Mouse (Mus musculus) kidney, embryonic 16.5 days (tissue): ENCODE data around the gene Cd81. TPM values are rescaled to one million over a fixed set of nuclear protein-coding genes. Genes with fewer than 3 reads are reported as not detected.

ENCODE experiments used
- ATAC-seq: fragments of 200-750 bp; cut with Nextera tagmentation; 2 replicates; pipeline ENCODE4 v1.8.0; 2017; ENCODE audit warnings: moderate TSS enrichment; ENCODE audit not compliant: low FRiP score, low TSS enrichment
- H3K27ac ChIP-seq: fragments of 300-500 bp; sonication (generic); 2 replicates; pipeline ENCODE4 v1.5.1; 2014; ENCODE audit warnings: low read length
- H3K27me3 ChIP-seq: fragments of 300-500 bp; sonication (generic); 2 replicates; pipeline ENCODE4 v1.6.1; 2014; ENCODE audit warnings: low read length, control low read depth, mixed read lengths; ENCODE audit not compliant: insufficient read depth
- H3K36me3 ChIP-seq: fragments of 300-500 bp; sonication (generic); 2 replicates; pipeline ENCODE4 v1.6.1; 2014; ENCODE audit warnings: low read length, control low read depth, mixed read lengths; ENCODE audit not compliant: insufficient read depth
- H3K4me1 ChIP-seq: fragments of 300-500 bp; sonication (generic); 2 replicates; pipeline ENCODE4 v1.6.1; 2014; ENCODE audit warnings: low read length, control low read depth, mixed read lengths; ENCODE audit not compliant: insufficient read depth
- H3K4me2 ChIP-seq: fragments of 300-500 bp; sonication (generic); replicated peaks from 2 replicates; pipeline ENCODE4 v1.6.1; 2014; ENCODE audit warnings: low read depth, low read length
- H3K4me3 ChIP-seq: fragments of 300-500 bp; sonication (generic); 2 replicates; pipeline ENCODE4 v1.5.1; 2014; ENCODE audit warnings: mild to moderate bottlenecking, low read length
- H3K9ac ChIP-seq: fragments of 300-500 bp; sonication (generic); replicated peaks from 2 replicates; pipeline ENCODE4 v1.6.1; 2014; ENCODE audit warnings: low read length
- H3K9me3 ChIP-seq: fragments of 300-500 bp; sonication (generic); 2 replicates; pipeline ENCODE4 v1.6.1; 2016; ENCODE audit warnings: low read length, control low read depth
- WGBS: fragments of 180-500 bp; shearing (Covaris S2); extraction: QIAGEN DNeasy Blood & Tissue Kit; methylation state at CpG from one replicate; pipeline ENCODE4 v1.1.7; 2014; 5-methylcytosine and 5-hydroxymethylcytosine counted together
- polyA plus RNA-seq: library from polyadenylated mRNA; unstranded; fragments of >200 nt; fragmentation: Nextera tagmentation; extraction: Ambion mirVana; gene quantifications from 2 replicates; pipeline ENCODE4 v1.2.1, GENCODE M21; 2015

The Cd81 gene
- polyA plus RNA-seq, 1 experiment from 2014 or later = 698 TPM

DNA sequence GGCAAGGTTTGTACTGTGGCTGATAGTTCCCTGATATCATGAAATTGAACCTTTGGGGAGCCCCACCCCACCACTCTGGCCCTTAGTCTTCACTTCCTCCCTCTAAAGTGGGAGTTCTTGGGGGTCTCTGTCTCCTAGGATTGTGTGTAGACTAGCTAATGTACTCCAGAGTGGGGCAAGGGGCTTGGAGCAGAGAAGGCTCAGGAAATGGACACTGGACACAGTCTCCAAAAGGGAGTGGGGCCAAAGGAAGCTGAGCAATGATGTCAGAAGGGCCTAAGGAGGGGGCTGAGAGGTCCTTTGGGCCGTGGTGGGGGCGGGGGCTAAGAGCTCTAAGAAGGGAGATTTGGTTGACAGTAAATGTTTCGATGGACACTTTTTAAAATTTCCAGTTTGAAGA, 2.5 kb downstream of the Cd81 start:
- Histone ChIP-seq H3K36me3 (no peaks in the 10 kb centered on the region), H3K27me3 (no peaks in the 10 kb centered on the region), H3K9me3 (no peaks in the 10 kb centered on the region), H3K4me1 (peaks cover 51% of the 10 kb centered on the region), H3K4me3 (peak overlapping the region; percentile 93), H3K4me2 (peak overlapping the region; percentile 95), H3K9ac (peak overlapping the region; percentile 99), H3K27ac (peak overlapping the region; percentile 11)
- ATAC-seq = no peak
- WGBS = 64% methylated on average over 3 of the region's 3 CpGs

DNA sequence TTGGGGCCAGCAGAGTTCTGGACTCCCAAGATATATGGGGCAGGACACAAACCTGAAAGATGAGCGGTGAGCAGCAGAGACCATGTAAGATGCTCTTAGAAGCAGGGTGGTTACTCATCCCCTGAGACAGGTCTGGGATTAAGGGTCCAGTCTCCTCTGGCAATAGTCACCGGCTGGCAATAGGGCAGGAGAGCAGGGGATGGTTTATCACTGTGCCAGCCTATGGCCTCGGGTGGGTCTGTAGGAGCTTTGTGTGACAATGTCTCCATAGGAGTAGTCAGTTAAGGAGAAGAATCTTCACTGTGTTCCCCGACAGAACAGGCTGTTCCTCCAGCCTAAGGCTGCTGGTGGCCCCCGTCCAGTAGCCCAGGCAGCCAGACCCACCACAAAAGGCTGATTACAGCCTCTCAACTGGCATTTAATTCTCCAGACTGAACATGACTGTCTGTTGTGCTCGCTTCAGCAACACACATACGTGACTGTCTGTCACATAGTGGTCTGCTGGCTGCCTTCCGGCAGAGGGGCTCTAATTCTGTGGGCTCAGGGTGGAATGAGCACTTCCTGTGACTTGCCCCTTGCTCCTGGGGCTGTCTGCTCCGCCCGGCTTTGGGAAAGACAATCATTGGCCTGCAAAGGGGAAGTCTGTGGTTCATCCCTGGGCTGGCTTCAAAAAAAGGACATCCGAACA, 3.1 kb downstream of the Cd81 start:
- peak overlapping the region; percentile 11; the same call in 1 of the 2 replicates for H3K27ac ChIP-seq
- peak overlapping the region; percentile 95 for H3K4me2 ChIP-seq
- no peak for ATAC-seq
- 66% methylated on average over 11 of the region's 11 CpGs for WGBS
- peak overlapping the region; percentile 99 for H3K9ac ChIP-seq
- H3K4me1 ChIP-seq = peaks cover 51% of the 10 kb centered on the region
- no peaks in the 10 kb centered on the region for H3K9me3 ChIP-seq
- peak overlapping the region; percentile 93 for H3K4me3 ChIP-seq
- H3K27me3 ChIP-seq = no peaks in the 10 kb centered on the region
- H3K36me3 ChIP-seq = no peaks in the 10 kb centered on the region; the same call in 1 of the 2 replicates

DNA sequence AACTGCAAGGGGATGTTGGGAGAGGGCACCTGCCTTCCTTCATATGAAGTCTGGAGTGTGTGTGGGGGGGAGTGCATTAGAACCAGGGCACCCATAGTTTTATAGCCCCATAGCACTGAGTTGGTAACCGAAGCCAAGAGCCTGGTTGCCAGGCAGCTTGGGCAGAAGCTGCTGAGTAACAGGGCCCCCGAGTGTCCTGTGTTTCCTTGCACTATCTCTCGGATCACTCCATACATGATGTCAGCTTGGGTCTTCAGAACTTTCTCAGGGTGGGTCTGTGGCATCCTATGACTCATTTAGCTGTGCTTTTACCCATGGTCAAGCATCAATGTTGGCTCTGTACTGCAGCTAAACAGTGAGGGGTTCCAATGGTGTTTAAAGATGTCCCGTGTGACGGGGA, 4.5 kb downstream of the Cd81 start:
- Histone ChIP-seq H3K4me2 (0 out of 2 replicates have a peak overlapping the region, but pooled peaks have one; percentile 6), H3K4me3 (no peak overlapping the region)

DNA sequence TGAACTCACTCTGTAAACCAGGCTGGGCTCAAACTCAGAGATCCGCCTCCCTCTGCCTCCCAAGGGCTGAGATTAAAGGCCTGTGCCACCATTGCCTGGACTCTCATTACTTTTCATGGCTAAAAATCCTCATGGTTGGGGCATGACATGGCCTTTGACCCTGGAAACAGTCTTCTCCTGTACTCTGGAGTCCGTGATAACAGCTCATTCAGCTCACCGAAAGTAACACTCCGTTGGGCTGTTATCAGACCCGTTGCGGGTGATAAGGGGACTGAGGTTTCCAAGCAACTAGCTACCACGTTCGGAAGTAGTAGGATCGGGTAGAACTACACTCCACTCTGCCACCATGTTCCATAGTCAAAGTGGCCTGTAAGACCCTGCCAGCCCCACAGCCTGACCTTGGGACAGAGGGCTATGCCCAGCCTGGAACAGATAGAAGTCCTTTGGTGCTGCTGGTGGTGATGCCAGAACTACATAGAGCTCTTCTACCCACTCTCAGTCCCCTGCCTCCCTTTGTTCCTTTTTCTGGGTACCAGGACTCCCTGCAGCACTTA, 5.2 kb downstream of the Cd81 start:
- peaks cover 49% of the 10 kb centered on the region for H3K4me1 ChIP-seq
- H3K4me3 ChIP-seq = no peak overlapping the region
- WGBS = 74% methylated on average over 9 of the region's 9 CpGs
- H3K27ac ChIP-seq = peak overlapping the region; percentile 80
- peak overlapping the region; percentile 2; the same call in 1 of the 2 replicates for H3K4me2 ChIP-seq
- no peak for ATAC-seq
- H3K9me3 ChIP-seq = no peaks in the 10 kb centered on the region
- no peak overlapping the region for H3K9ac ChIP-seq
- H3K36me3 ChIP-seq = peaks cover 4% of the 10 kb centered on the region; the same call in 1 of the 2 replicates
- no peaks in the 10 kb centered on the region for H3K27me3 ChIP-seq

More for the DNA sequence above, 4.5 kb downstream of the Cd81 start:
- Histone ChIP-seq H3K36me3 (no peaks in the 10 kb centered on the region; the same call in 1 of the 2 replicates), H3K4me1 (peaks cover 50% of the 10 kb centered on the region), H3K9ac (no peak overlapping the region), H3K27me3 (no peaks in the 10 kb centered on the region), H3K27ac (0 out of 2 replicates have a peak overlapping the region, but pooled peaks have one; percentile 8), H3K9me3 (no peaks in the 10 kb centered on the region)
- 78% methylated on average over 5 of the region's 5 CpGs for WGBS
- ATAC-seq = no peak

DNA sequence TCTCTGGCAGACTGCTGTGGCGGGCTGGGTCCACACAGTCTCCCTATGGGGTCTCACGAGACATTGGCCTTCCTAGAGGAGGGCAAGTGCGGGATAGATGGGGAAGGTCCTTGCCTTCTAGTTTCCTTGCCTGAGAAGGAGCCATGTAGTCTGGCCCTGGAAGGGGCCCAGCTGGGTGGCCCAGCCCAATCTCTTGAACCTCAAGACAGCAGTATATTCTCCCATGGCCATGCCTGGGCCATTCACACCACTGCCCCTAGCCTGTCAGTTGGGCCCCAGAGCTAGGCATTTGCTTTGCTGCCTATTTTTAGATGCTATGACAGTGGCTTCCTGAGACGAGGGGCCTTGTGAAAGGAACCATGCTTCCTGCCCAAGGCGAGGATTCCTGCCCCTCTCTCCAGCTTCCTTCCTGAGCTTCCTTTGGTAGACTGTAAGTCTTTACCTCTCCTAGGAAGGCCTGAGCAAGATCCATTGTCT, 5.7 kb downstream of the Cd81 start:
- no peaks in the 10 kb centered on the region for H3K9me3 ChIP-seq
- H3K4me3 ChIP-seq = no peak overlapping the region
- H3K27me3 ChIP-seq = no peaks in the 10 kb centered on the region
- ATAC-seq = peak; percentile 21; the same call in 1 of the 2 replicates
- 53% methylated on average over 5 of the region's 5 CpGs for WGBS
- peaks cover 9% of the 10 kb centered on the region for H3K36me3 ChIP-seq
- H3K9ac ChIP-seq = no peak overlapping the region
- H3K4me2 ChIP-seq = peak overlapping the region; percentile 2; the same call in 1 of the 2 replicates
- H3K4me1 ChIP-seq = peaks cover 49% of the 10 kb centered on the region
- peak overlapping the region; percentile 80 for H3K27ac ChIP-seq

DNA sequence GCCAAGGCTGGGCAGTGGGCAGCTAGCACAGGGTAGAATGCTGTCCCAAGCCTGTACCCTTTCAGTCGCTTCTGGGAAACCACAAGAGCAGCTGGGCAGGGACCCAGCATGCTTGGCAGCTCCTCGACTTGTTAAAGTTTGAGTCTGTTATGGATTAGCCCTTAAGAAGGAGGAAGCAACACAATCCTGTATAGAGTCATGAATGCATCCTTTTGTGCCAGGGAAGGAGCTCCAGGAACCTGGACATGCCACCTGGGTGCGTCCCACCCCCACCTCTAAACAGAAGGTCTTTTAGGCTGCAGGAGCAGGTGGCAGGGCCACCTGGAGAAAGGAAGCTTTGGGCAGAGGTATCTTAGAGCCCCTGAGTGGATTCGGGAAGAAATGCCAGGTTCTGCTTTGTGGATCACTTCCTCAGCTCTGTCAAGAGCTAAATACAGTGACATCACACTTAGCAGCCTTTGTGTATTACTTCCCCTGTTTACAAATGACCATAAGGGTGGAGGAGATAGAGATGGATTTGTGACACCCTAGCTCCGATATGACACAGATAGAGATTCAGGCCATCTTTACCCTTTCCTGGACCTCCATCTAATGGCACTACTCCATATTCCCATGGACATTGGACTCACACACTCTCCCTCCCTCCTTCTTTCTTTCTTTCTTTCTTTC, 6.8 kb downstream of the Cd81 start:
- 75% methylated on average over 5 of the region's 5 CpGs for WGBS
- H3K4me3 ChIP-seq = no peak overlapping the region
- peak overlapping the region; percentile 80; the same call in 1 of the 2 replicates for H3K27ac ChIP-seq
- no peaks in the 10 kb centered on the region for H3K9me3 ChIP-seq
- H3K27me3 ChIP-seq = no peaks in the 10 kb centered on the region
- peaks cover 19% of the 10 kb centered on the region for H3K36me3 ChIP-seq
- 0 out of 2 replicates have a peak overlapping the region, but pooled peaks have one; percentile 6 for H3K4me2 ChIP-seq
- no peak for ATAC-seq
- 0 out of 2 replicates have a peak overlapping the region, but pooled peaks have one; percentile 2 for H3K9ac ChIP-seq
- H3K4me1 ChIP-seq = peaks cover 41% of the 10 kb centered on the region

DNA sequence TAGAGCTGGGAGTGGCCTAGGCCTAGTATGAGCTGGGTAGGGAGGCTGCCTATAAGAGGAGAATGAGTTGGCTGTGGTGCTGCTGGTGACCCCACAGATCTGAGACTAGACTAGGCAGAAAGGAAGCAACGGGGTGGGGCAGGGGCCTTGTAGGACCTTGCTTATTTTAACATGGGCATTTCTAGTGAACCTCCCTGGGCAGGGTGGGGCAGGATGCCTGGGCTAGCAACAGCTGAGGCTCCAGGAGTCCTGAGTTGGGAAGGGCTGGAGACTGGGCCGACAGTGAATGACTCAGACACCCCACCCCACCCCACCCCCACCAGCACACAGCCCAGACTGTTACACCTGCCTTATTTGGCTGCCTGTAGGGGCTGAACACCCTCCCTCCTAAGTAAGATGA, 10.2 kb downstream of the Cd81 start:
- no peak overlapping the region for H3K9ac ChIP-seq
- H3K9me3 ChIP-seq = no peaks in the 10 kb centered on the region
- ATAC-seq = no peak
- WGBS = 79% methylated on average over 2 of the region's 2 CpGs
- no peak overlapping the region for H3K4me3 ChIP-seq
- peaks cover 51% of the 10 kb centered on the region for H3K36me3 ChIP-seq
- H3K4me1 ChIP-seq = peaks cover 10% of the 10 kb centered on the region
- H3K4me2 ChIP-seq = no peak overlapping the region
- no peaks in the 10 kb centered on the region for H3K27me3 ChIP-seq
- no peak overlapping the region for H3K27ac ChIP-seq

DNA sequence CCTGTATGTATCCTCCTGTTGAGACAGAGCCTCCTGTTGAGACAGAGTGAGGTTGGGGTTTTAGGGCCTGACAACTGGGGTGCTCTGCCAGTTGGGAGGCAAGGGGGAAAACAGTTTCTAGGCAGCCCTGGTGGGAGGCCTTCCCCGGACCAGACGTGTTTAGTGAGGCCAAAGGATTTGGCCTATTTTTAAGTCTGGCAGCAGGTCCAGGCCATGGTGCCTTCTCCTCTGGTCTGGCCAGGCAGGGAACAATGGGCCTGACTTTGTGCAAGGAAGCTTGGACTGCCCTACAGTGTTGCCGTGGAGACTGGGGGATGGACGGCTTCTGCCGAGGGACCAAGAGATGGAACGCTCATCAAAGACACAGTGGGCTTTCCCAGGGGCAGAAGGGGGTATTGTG, 11.7 kb downstream of the Cd81 start:
- H3K9ac ChIP-seq = no peak overlapping the region
- H3K36me3 ChIP-seq = peaks cover 59% of the 10 kb centered on the region
- ATAC-seq = no peak
- WGBS = 81% methylated on average over 6 of the region's 6 CpGs
- H3K27me3 ChIP-seq = no peaks in the 10 kb centered on the region
- H3K4me3 ChIP-seq = no peak overlapping the region
- no peak overlapping the region for H3K4me2 ChIP-seq
- no peak overlapping the region for H3K27ac ChIP-seq
- peaks cover 12% of the 10 kb centered on the region for H3K4me1 ChIP-seq
- H3K9me3 ChIP-seq = no peaks in the 10 kb centered on the region

DNA sequence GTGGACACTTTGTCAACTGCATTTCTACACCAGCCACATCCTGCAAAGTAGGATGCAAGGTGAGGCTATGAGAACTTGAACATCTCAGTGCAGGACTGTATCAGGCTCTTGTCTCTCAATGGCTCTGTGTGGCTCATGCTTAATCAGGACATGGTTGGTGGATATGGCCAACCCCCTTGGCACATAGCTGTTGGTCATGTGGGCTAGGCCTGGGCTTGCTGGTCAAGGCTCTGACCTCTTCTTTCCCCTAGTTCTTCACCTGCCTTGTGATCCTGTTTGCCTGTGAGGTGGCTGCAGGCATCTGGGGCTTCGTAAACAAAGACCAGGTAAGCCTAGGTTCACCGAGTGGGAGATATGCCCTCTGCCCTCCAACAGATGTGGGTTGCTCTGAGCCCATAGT, 13.2 kb downstream of the Cd81 start:
- WGBS = 93% methylated on average over 2 of the region's 2 CpGs
- H3K4me1 ChIP-seq = peaks cover 17% of the 10 kb centered on the region
- no peaks in the 10 kb centered on the region for H3K9me3 ChIP-seq
- no peaks in the 10 kb centered on the region for H3K27me3 ChIP-seq
- no peak for ATAC-seq
- no peak overlapping the region for H3K4me2 ChIP-seq
- peaks cover 59% of the 10 kb centered on the region for H3K36me3 ChIP-seq
- H3K4me3 ChIP-seq = no peak overlapping the region
- H3K9ac ChIP-seq = no peak overlapping the region
- no peak overlapping the region for H3K27ac ChIP-seq
